Mouse (Mus musculus) right cerebral cortex, postnatal 25 days (tissue): ENCODE data around the gene Cyth4.
A peak's percentile ranks its signal among the peaks of the same experiment; 100 is the strongest.

Experiments used
- DNase-seq: peaks from one replicate; pipeline ENCODE4 v3.0.0; 2022

Cyth4 gene

DNA sequence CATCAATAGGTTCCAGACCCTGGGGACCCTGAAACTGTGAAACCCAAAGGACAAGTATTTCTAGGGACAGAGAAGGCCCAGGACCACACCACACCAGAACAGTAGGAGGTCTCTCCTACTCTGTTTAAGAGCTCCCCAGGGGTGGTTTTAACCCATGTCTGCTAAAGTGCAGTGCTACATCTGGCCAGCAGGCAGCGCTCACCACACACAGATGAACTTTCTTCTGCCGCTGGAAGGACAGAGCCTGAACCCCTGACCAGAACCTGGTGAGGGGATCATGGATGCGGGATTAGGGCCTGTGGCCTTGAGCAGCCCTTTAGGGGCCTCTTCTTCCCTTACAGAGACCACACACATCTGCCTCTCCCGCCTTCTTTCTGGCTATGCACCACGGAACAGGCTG is 26.6 kb downstream of the Cyth4 start:
- DNase-seq: peak; percentile 77

DNA sequence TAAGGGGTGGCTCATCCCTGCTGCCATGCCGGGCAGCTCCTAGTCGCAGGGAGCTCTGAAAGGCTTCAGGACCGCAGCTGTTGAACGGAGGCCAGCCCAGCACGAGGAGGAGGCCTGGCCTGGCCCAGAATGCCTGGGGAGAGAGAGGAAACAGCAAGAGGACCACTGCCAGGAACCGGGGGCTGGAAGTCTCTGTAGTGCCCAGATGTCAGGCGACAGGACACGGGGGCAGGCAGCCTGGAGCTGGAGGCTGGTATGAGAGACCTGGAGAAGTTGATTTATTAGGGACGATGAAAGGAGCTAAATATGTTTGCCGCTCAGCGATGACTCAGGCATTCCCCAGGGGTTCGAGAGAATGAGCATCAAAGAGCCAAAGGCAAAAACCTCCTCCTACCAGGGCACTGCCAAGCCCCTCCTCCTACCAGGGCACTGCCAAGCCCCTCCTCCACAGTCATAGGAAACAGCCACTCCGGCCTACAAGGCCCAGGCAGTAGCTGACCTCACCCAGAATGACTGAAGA is 27.6 kb downstream of the Cyth4 start:
- DNase-seq: peak; percentile 29

DNA sequence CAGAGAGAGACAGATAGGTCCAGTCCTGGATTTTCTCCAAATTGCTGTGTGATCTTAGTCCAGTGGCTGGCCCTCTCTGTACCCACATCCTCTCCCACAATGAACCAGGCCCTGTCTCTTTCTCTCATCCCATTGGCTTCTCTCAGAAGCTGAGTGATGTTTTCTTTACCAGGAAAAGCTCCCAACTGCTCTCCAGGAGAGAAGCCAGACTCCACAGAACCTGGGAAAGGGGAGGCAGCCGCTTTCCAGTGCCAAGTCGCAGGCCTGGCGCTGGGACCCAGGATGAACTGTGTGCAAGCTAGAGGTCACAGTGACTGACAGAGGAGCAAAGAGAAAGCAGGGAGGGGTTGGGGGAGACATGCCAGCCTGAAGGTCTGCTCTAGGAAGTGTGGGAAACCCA is 28.1 kb downstream of the Cyth4 start:
- DNase-seq: no peak

DNA sequence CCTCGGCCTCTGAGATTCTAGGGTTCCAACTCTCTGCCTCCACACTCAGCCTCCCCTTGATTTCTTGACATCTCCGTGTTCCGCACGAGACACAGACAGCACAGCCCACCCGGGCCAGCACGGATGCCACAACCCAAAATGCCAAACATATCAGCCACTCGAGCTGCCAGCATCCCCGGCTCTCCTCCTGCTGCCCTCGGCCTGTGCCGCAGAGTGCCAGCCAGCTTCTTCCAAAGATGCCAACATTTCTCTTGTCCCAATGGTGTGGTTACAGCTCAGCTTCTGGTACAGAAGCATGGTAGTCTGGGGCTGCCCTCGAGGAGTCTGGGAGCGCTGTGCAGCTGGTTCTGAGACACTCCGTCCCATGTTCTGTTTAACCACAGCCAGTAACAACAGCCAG is 29.4 kb downstream of the Cyth4 start:
- no peak for DNase-seq

DNA sequence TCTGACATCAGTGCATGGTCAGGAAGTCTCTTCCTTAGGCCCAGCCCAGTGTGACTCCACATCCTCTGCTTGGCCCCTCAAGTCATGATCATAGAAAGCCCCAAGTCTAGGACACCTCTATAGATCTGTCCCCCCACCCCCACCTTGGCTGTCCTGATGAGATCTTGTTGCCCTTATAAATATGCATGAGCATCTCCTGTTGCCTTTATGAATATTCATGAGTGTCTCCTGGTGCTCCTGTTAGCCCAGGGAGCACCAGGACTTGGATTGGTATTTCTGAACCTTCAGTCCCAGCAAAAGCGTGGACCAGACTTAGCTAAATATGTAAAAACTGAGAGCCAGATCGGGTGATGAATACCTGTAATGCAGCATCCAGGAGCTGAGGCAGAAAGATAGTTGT is 35.5 kb downstream of the Cyth4 start:
- DNase-seq: no peak

DNA sequence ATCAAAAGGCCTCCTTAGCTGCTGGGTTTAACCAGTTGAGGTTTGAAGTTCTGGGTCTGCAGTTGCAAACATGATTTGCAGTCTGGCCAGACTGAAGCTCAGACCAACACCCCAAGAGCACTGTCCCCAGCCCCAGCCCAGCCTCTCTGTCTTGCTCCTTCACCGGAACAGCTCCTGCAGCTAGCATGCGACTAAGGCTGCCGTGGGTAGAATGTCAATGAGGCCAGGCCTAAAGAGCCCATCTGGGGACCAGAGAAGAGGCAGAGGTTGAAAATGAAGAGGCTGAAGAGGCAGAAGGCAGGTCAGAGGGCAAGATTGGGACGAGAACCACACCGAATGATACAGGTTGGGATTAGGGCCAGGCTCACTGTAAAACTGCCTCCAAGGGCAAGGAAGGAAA is 36.6 kb downstream of the Cyth4 start:
- DNase-seq: no peak

DNA sequence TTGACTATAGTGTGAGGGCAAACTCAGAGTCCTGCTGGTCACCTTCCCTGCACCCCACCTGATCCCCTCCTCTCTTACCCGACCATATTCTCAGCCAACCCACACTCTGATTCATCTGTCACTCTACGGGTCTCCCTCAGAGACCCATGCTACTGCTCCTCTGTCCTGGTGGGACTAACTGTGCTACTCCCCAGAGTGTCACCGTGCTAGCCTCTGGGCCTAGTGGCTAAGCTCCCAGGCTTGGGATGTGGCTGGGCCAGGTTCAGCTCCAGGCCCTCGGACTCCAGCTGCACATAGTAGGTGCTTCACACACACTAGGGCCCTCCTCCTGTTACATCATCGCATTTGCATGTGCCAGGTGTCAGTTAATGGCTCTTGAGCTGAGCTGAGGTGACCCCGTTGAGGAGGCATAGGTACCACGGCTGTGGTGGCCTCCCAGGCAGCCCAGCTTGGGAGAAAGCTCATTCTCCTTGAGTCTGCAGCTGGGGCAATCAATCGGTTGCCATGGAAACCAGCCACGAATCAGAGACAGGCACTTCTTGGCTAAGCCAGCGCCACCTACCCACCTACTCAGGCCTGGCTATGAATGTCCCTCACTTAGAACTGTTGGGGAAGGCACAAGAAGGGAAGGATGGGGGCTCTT is 37.4 kb downstream of the Cyth4 start:
- peak; percentile 63 for DNase-seq

DNA sequence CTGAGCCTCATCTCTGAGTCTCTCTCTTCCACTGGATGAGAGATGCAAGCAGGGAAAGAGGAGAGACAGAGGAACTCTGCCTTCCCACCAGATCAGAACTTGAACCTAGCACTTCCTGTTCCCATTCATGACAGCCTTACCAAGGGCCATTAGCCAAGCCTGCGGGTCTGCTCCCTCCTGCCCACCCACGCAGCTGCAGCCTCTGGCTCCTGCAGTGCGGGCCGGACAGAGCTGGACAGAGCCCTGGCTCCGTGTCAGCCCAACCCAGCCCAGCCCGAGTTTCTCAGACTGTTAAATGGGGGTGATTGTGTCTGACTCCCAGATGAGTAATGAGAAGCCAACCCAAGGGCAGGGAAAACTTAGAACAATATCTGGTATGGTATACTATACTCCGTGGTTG is 38.4 kb downstream of the Cyth4 start:
- no peak for DNase-seq

DNA sequence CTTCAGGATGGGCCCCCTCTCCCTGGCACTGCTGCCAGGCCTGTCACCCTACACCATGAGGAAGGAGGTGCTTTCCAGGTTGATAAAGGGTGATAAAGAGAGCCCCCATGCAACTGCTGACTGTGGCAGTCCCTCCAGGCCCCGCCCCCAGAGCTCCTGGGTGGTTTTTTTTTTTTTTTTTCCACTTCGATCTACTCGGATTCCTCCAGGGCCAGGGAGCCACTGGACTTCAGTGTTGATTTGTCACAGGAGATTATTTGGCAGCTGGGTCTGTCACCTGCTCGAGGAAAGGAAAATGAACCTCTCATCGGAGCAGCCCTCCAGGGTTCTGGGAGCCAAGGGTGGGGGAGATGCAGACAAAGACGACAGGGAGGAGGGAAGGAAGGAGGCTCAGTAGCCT is 46.8 kb downstream of the Cyth4 start:
- DNase-seq: no peak

DNA sequence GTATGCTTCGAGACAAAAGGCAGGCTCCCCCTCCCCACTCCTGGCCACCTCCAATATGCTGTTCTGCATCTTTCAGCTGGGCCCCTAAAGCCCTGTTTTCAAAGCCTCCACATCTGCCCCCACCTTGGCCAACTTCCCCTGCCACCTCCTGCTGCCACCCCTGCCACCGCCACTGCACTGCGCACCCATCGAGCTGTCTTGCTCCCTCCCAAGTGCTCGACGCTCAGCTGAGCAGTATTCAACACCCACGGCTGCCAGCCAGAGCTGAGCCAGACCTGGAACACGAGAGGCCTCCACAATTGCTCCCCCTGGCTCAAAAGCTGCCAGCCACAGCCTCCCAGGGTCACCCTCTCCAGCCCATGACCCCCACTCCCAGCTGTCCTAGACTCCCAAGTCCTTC is 47.8 kb downstream of the Cyth4 start:
- DNase-seq: peak; percentile 42

DNA sequence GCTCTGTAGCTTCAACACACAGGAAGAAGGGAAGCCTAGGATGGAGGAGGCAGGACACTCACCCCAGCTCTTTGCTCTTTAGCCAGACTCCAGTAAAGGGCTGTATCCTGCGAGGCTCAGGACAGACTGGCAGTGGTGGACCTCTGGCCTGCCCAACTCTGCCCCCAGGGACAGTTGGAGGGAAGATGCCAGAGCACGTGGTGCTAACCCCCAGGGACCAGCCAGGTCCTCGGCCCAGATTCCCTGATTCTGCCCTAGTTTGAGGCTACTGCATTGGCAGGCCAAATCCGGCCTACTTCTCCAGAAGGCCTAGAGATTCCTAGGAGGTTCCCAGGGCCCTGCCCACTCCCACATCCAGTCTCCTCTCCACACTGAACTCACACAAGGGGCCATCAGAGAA is 50.9 kb downstream of the Cyth4 start:
- DNase-seq: no peak

DNA sequence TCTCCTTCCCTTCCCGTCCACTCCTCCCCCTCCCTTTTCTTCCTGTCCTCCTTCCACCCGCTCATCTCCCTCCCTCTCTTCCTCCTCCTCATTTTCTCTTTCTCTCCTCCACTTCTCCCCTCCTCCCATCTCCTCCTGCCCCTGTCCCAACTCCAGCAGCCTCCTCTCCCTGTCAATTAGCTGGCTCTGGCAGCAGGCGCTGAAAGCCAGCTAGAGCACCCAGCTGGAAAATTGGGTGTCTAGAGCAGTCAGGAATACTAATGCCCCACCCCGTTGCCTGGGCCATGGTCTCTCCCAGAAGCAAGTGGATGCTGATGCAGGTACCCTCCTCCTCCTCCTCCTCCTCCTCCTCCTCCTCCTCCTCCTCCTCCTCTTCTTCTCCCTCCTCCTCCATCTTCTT is 54.3 kb downstream of the Cyth4 start:
- DNase-seq: no peak

DNA sequence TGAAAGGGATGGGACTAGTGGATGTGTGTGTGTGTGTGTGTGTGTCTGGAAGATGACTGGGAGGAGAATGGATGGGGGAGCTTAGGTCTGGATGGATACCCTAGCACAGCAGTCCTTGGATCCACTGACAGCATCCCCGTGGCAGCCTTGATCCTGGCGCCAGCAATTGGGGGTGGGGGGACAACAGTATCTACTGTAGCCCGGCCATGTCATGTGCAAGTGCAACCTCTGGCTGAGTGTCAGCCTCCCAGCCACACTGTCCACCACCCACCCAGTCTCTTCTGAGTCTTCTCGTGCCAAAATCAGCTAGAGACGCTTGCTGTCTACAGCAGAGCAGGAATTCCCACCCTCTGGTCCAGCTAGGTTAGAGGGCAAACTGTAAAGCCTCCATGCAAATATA is 67.4 kb downstream of the Cyth4 start:
- no peak for DNase-seq

DNA sequence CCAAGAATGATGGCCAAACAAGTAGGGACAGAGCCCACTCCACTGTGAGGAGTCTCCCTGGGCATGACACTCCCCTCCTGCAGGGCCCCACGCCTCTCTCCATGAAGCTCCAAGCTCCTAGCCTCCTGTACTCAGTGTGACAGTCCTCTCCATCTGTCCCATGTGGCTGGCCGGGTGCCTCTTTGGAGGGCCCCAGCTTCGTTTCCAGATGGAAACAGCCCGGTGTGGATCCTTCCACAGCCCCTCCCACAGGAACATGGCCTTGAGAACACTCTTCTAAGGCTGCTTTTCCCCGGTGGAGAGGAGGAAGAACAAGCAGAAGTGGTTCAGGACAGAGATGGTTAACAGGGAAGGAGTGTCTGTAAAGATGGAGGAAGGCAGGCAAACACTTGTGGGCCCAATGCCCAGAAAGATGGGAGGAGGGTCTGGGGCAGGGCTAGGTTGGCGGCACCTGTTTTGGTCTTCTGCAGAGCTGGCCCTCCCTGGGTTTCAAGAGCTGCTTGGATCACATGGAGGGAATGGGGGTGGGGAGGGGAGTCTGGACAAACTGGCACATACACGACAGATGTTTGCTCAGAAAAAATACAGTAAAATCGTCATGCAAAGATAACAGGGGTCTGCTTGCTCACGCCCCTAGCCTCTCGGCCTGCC is 72.5 kb downstream of the Cyth4 start:
- DNase-seq: no peak

DNA sequence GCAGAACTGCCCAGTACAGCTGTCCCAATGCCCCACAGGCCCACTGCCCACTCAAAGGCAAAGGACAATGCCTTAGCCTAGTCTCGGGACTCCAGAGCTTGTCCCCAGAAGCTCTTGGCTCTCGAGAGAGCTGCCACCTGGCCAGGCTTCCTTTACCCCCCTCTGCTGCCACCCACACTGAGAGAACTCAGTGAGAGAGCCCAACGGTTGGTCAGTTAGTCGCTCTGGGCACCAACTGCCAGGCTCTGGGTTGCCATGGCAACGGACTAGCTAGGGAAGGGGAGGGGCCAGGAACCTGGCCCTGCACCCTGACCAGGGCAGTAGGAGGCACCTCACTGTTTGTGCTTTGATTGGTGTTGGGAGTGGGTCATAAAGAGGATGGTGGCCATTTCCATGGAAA is 73.5 kb downstream of the Cyth4 start:
- no peak for DNase-seq
